Mouse (Mus musculus) C2C12 (cell line): ENCODE data around the gene Gli2.

ENCODE experiments used
- CTCF ChIP-seq: IDR thresholded peaks from one replicate; pipeline ENCODE4 v1.5.1; 2011; ENCODE audit not compliant: control insufficient read depth, insufficient read depth, insufficient read length
- FOSL1 ChIP-seq: IDR thresholded peaks from one replicate; pipeline ENCODE4 v1.8.0; 2011; ENCODE audit warnings: mild to moderate bottlenecking, low read length; ENCODE audit not compliant: poor library complexity, insufficient read depth, severe bottlenecking
- MAX ChIP-seq: IDR thresholded peaks from one replicate; pipeline ENCODE4 v1.6.1; 2011; ENCODE audit warnings: mild to moderate bottlenecking, control low read depth
- MYOD1 ChIP-seq: IDR thresholded peaks from one replicate; pipeline ENCODE4 v1.6.1; 2011; ENCODE audit warnings: low read depth; ENCODE audit not compliant: control insufficient read depth, insufficient read length
- MYOG ChIP-seq: IDR thresholded peaks from one replicate; pipeline ENCODE4 v1.6.1; 2011; ENCODE audit not compliant: control insufficient read depth, insufficient read length; ENCODE audit errors: extremely low read depth
- USF1 ChIP-seq: IDR thresholded peaks from one replicate; pipeline ENCODE4 v1.6.1; 2011; ENCODE audit warnings: low read depth, mild to moderate bottlenecking, control low read depth, moderate library complexity

DNA sequence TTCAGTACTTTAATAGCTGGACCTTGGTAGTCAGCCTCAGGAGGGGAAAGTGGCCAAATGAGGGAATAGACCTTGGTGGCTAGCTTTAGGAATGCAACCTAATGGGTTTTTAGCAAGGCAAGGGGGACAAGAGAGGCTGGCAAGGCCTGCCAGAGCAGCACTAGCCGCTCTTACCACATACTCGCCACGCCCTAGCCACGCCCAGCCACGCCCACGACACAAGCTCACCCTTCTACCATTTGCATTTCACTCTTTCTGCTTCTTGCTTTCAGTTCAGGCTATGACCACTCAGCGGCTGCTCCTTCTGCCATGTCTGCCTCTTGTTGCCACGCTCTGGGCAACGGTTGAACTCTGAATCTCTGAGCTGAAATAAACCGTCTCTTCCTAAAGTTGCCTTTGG is 32.4 kb upstream of the Gli2 start:
- TF ChIP-seq CTCF (no peak), MYOG (no peak), MYOD1 (no peak), USF1 (no peak), MAX (no peak), FOSL1 (no peak)
